Mouse (Mus musculus) kidney, postnatal 0 days (tissue): ENCODE data around the gene Rad23b. TPM values are rescaled to one million over a fixed set of nuclear protein-coding genes. Genes with fewer than 3 reads are reported as not detected.
A peak's percentile ranks its signal among the peaks of the same experiment; 100 is the strongest.

Source experiments
- ATAC-seq: fragments of 200-750 bp; cut with Nextera tagmentation; replicated peaks from 2 replicates; pipeline ENCODE4 v1.8.0; 2017; ENCODE audit warnings: low read depth, moderate number of reproducible peaks, moderate TSS enrichment, moderate library complexity; ENCODE audit not compliant: low FRiP score
- DNase-seq: peaks from one replicate; pipeline ENCODE4 v3.0.0-alpha.2; 2016; ENCODE audit warnings: low spot score
- H3K27ac ChIP-seq: fragments of 300-500 bp; sonication (generic); 2 replicates; pipeline ENCODE4 v1.5.1; 2014; ENCODE audit warnings: mild to moderate bottlenecking
- H3K27me3 ChIP-seq: fragments of 300-500 bp; sonication (generic); 2 replicates; pipeline ENCODE4 v1.6.1; 2014; ENCODE audit warnings: low read length, mixed read lengths; ENCODE audit not compliant: insufficient read depth
- H3K36me3 ChIP-seq: fragments of 300-500 bp; sonication (generic); 2 replicates; pipeline ENCODE4 v1.6.1; 2014; ENCODE audit warnings: low read length, mixed read lengths; ENCODE audit not compliant: insufficient read depth
- H3K4me1 ChIP-seq: fragments of 300-500 bp; sonication (generic); replicated peaks from 2 replicates; pipeline ENCODE4 v1.6.1; 2014; ENCODE audit warnings: antibody characterized with exemption, low read length, mixed read lengths; ENCODE audit not compliant: insufficient read depth
- H3K4me2 ChIP-seq: fragments of 300-500 bp; sonication (generic); 2 replicates; pipeline ENCODE4 v1.6.1; 2014; ENCODE audit warnings: mild to moderate bottlenecking, low read length, moderate library complexity, mixed read lengths
- H3K4me3 ChIP-seq: fragments of 300-500 bp; sonication (generic); replicated peaks from 2 replicates; pipeline ENCODE4 v1.5.1; 2014; ENCODE audit warnings: low read depth, low read length
- H3K9ac ChIP-seq: fragments of 300-500 bp; sonication (generic); 2 replicates; pipeline ENCODE4 v1.6.1; 2014; ENCODE audit warnings: low read depth, low read length
- H3K9me3 ChIP-seq: fragments of 300-500 bp; sonication (generic); replicated peaks from 2 replicates; pipeline ENCODE4 v1.6.1; 2016; ENCODE audit warnings: low read length, inconsistent platforms, mixed read lengths
- CTCF ChIP-seq: IDR thresholded peaks from 2 replicates; pipeline ENCODE4 v1.5.1; 2016; ENCODE audit warnings: antibody characterized with exemption, low read depth, mild to moderate bottlenecking, moderate library complexity
- WGBS: fragments of 180-500 bp; shearing (Covaris S2); extraction: QIAGEN DNeasy Blood & Tissue Kit; methylation state at CpG from one replicate; pipeline ENCODE4 v1.1.7; 2014; 5-methylcytosine and 5-hydroxymethylcytosine counted together
- polyA plus RNA-seq: library from polyadenylated mRNA; unstranded; fragments of >200 nt; fragmentation: Nextera tagmentation; extraction: Ambion mirVana; gene quantifications from 2 replicates; pipeline ENCODE4 v1.2.1, GENCODE M21; 2015

Rad23b gene
- polyA plus RNA-seq, 1 experiment from 2014 or later, result 79.7 TPM

- TF ChIP-seq CTCF, result no peak
- peaks cover 2% of the 10 kb centered on the region for H3K4me1 ChIP-seq
- peak overlapping the region; percentile 99 for H3K4me3 ChIP-seq
- DNase-seq, result peak; percentile 25
- H3K27ac ChIP-seq, result peak overlapping the region; percentile 94
- peak overlapping the region; percentile 96 for H3K9ac ChIP-seq
- WGBS, result 8% methylated on average over 12 of the region's 12 CpGs
- H3K9me3 ChIP-seq, result no peaks in the 10 kb centered on the region
- no peaks in the 10 kb centered on the region for H3K36me3 ChIP-seq
- ATAC-seq, result no peak
- H3K4me2 ChIP-seq, result peak overlapping the region; percentile 76
- no peaks in the 10 kb centered on the region for H3K27me3 ChIP-seq
Observed at GRCm38 (mm10) chr4:55351037-55351436, 1.2 kb downstream of the Rad23b start.

- Histone ChIP-seq H3K4me3 (no peak overlapping the region), H3K4me1 (peaks cover 2% of the 10 kb centered on the region), H3K27ac (no peak overlapping the region), H3K9me3 (no peaks in the 10 kb centered on the region), H3K36me3 (no peaks in the 10 kb centered on the region), H3K9ac (no peak overlapping the region), H3K27me3 (no peaks in the 10 kb centered on the region), H3K4me2 (peak overlapping the region; percentile 76)
- DNase-seq (no peak), ATAC-seq (no peak)
- no peak for TF ChIP-seq CTCF
Observed at GRCm38 (mm10) chr4:55351860-55352259, 2.0 kb downstream of the Rad23b start.

- H3K36me3 ChIP-seq, result no peaks in the 10 kb centered on the region
- H3K27me3 ChIP-seq, result no peaks in the 10 kb centered on the region
- H3K4me1 ChIP-seq, result peaks cover 2% of the 10 kb centered on the region
- H3K4me3 ChIP-seq, result no peak overlapping the region
- no peak overlapping the region for H3K4me2 ChIP-seq
- DNase-seq (no peak), ATAC-seq (no peak)
- WGBS, result 94% methylated on average over 1 of the region's 1 CpGs
- H3K9me3 ChIP-seq, result no peaks in the 10 kb centered on the region
- no peak overlapping the region for H3K9ac ChIP-seq
- no peak for TF ChIP-seq CTCF
- H3K27ac ChIP-seq, result no peak overlapping the region
Observed at GRCm38 (mm10) chr4:55354038-55354437, 4.2 kb downstream of the Rad23b start.

- H3K27ac ChIP-seq, result no peak overlapping the region
- no peak overlapping the region for H3K4me3 ChIP-seq
- DNase-seq (no peak), ATAC-seq (no peak)
- no peak overlapping the region for H3K9ac ChIP-seq
- H3K4me1 ChIP-seq, result peaks cover 2% of the 10 kb centered on the region
- no peak overlapping the region for H3K4me2 ChIP-seq
- no peaks in the 10 kb centered on the region for H3K9me3 ChIP-seq
- H3K36me3 ChIP-seq, result no peaks in the 10 kb centered on the region
- no peaks in the 10 kb centered on the region for H3K27me3 ChIP-seq
- TF ChIP-seq CTCF, result no peak
- 86% methylated on average over 1 of the region's 1 CpGs for WGBS
Observed at GRCm38 (mm10) chr4:55355845-55356244, 6.0 kb downstream of the Rad23b start.

- Histone ChIP-seq H3K27ac (no peak overlapping the region), H3K9ac (no peak overlapping the region), H3K4me3 (no peak overlapping the region), H3K4me1 (peaks cover 2% of the 10 kb centered on the region), H3K27me3 (no peaks in the 10 kb centered on the region), H3K4me2 (no peak overlapping the region), H3K36me3 (no peaks in the 10 kb centered on the region), H3K9me3 (no peaks in the 10 kb centered on the region)
- no peak for TF ChIP-seq CTCF
- ATAC-seq (no peak), DNase-seq (no peak)
- 82% methylated on average over 3 of the region's 3 CpGs for WGBS
Observed at GRCm38 (mm10) chr4:55356726-55357125, 6.9 kb downstream of the Rad23b start.

- Histone ChIP-seq H3K4me2 (no peak overlapping the region), H3K36me3 (peaks cover 9% of the 10 kb centered on the region; the same call in 1 of the 2 replicates), H3K9me3 (no peaks in the 10 kb centered on the region), H3K4me1 (no peaks in the 10 kb centered on the region), H3K27me3 (no peaks in the 10 kb centered on the region), H3K27ac (no peak overlapping the region), H3K9ac (no peak overlapping the region), H3K4me3 (no peak overlapping the region)
- DNase-seq, result no peak
- WGBS, result 90% methylated on average over 4 of the region's 4 CpGs
- TF ChIP-seq CTCF, result no peak
- ATAC-seq, result no peak
Observed at GRCm38 (mm10) chr4:55363866-55364265, 14.0 kb downstream of the Rad23b start.

- no peaks in the 10 kb centered on the region for H3K27me3 ChIP-seq
- DNase-seq (peak; percentile 14), ATAC-seq (no peak)
- H3K9ac ChIP-seq, result no peak overlapping the region
- no peak overlapping the region for H3K4me3 ChIP-seq
- peaks cover 9% of the 10 kb centered on the region; the same call in 1 of the 2 replicates for H3K36me3 ChIP-seq
- peak; percentile 50 for TF ChIP-seq CTCF
- H3K4me2 ChIP-seq, result no peak overlapping the region
- H3K4me1 ChIP-seq, result no peaks in the 10 kb centered on the region
- WGBS, result 95% methylated on average over 4 of the region's 4 CpGs
- H3K9me3 ChIP-seq, result no peaks in the 10 kb centered on the region
- H3K27ac ChIP-seq, result no peak overlapping the region
Observed at GRCm38 (mm10) chr4:55364374-55364773, 14.5 kb downstream of the Rad23b start.
